Mouse (Mus musculus) MEL (cell line): ENCODE data around the gene Dlk2. TPM values are rescaled to one million over a fixed set of nuclear protein-coding genes. Genes with fewer than 3 reads are reported as not detected.
A peak's percentile ranks its signal among the peaks of the same experiment; 100 is the strongest.

ENCODE experiments used
- DNase-seq: peaks from one replicate; pipeline ENCODE4 v3.0.0; 2011; ENCODE audit warnings: low read depth, low spot score
- H3K27ac ChIP-seq: 2 replicates; pipeline ENCODE4 v1.5.1; 2012; ENCODE audit warnings: low read depth, mild to moderate bottlenecking, control low read depth, low read length, moderate library complexity; ENCODE audit not compliant: control insufficient read depth
- H3K27me3 ChIP-seq, 2 experiments: fragments of 150-350 bp in 1 of 2; sonication (generic) in 1 of 2; 2 replicates each; pipeline ENCODE4 v1.6.1; 2012; ENCODE audit warnings: low read length in 2 of 2, mild to moderate bottlenecking in 2 of 2, improper control_type of control experiment in 1 of 2, moderate library complexity in 1 of 2; ENCODE audit not compliant: insufficient read depth in 2 of 2, control insufficient read depth in 1 of 2
- H3K36me3 ChIP-seq, 2 experiments: 2 replicates each; pipeline ENCODE4 v1.6.1; 2012 to 2014; ENCODE audit warnings: low read length in 2 of 2, improper control_type of control experiment in 1 of 2, inconsistent platforms in 1 of 2, mild to moderate bottlenecking in 1 of 2; ENCODE audit not compliant: insufficient read depth in 2 of 2, control insufficient read depth in 1 of 2
- H3K4me1 ChIP-seq, 2 experiments: fragments of 150-350 bp in 1 of 2; sonication (generic) in 1 of 2; 2 replicates each; pipeline ENCODE4 v1.6.1; 2012; ENCODE audit warnings: low read length in 2 of 2, improper control_type of control experiment in 1 of 2, mild to moderate bottlenecking in 1 of 2; ENCODE audit not compliant: insufficient read depth in 2 of 2, control insufficient read depth in 1 of 2
- H3K4me3 ChIP-seq, 2 experiments: fragments of 150-350 bp in 1 of 2; sonication (generic) in 1 of 2; 2 replicates each; pipeline ENCODE4 v1.5.1; 2012; ENCODE audit warnings: low read depth in 2 of 2, low read length in 2 of 2, mild to moderate bottlenecking in 2 of 2, moderate library complexity in 2 of 2, control low read depth in 1 of 2, improper control_type of control experiment in 1 of 2; ENCODE audit not compliant: control insufficient read depth in 1 of 2, insufficient read depth in 1 of 2
- H3K79me2 ChIP-seq: 2 replicates; pipeline ENCODE4 v1.6.1; 2012; ENCODE audit warnings: mild to moderate bottlenecking, low read length, moderate library complexity; ENCODE audit not compliant: control insufficient read depth, poor library complexity, insufficient read depth
- H3K9ac ChIP-seq: 2 replicates; pipeline ENCODE4 v1.6.1; 2012; ENCODE audit warnings: low read depth, mild to moderate bottlenecking, control low read depth, low read length, moderate library complexity; ENCODE audit not compliant: control insufficient read depth, poor library complexity, severe bottlenecking
- H3K9me3 ChIP-seq: fragments of 150-350 bp; sonication (generic); replicated peaks from 2 replicates; pipeline ENCODE4 v1.6.1; 2012; ENCODE audit warnings: mild to moderate bottlenecking, low read length, improper control_type of control experiment, moderate library complexity; ENCODE audit not compliant: insufficient read depth
- BHLHE40 ChIP-seq: IDR thresholded peaks from 2 replicates; pipeline ENCODE4 v1.6.1; 2012; ENCODE audit warnings: low read depth, mild to moderate bottlenecking, inconsistent platforms, low read length, improper control_type of control experiment, borderline replicate concordance
- CHD1 ChIP-seq: IDR thresholded peaks from 2 replicates; pipeline ENCODE4 v1.6.1; 2012; ENCODE audit warnings: low read depth, mild to moderate bottlenecking, inconsistent platforms, low read length, improper control_type of control experiment
- CHD2 ChIP-seq: IDR thresholded peaks from 2 replicates; pipeline ENCODE4 v1.6.1; 2011; ENCODE audit warnings: low read length, improper control_type of control experiment
- CTCF ChIP-seq, 3 experiments: IDR thresholded peaks in 2 of 3; conservative IDR thresholded peaks in 1 of 3; 2 replicates each; pipeline ENCODE4 v1.5.1; 2011 to 2012; ENCODE audit warnings: low read length in 3 of 3, low read depth in 2 of 3, mild to moderate bottlenecking in 2 of 3, improper control_type of control experiment in 1 of 3, inconsistent platforms in 1 of 3, mixed read lengths in 1 of 3, moderate library complexity in 1 of 3; ENCODE audit not compliant: control insufficient read depth in 1 of 3, insufficient read depth in 1 of 3, poor library complexity in 1 of 3, severe bottlenecking in 1 of 3
- ELF1 ChIP-seq: IDR thresholded peaks from 2 replicates; pipeline ENCODE4 v1.6.1; 2014; ENCODE audit warnings: low read depth, mild to moderate bottlenecking, inconsistent platforms, low read length, improper control_type of control experiment, moderate library complexity
- EP300 ChIP-seq, 2 experiments: IDR thresholded peaks; 2 replicates each; pipeline ENCODE4 v1.6.1; 2011; ENCODE audit warnings: improper control_type of control experiment in 2 of 2, low read length in 2 of 2, low read depth in 1 of 2, mild to moderate bottlenecking in 1 of 2
- GABPA ChIP-seq: IDR thresholded peaks from 2 replicates; pipeline ENCODE4 v1.6.1; 2012; ENCODE audit warnings: low read depth, mild to moderate bottlenecking, inconsistent platforms, low read length, improper control_type of control experiment, moderate library complexity
- GATA1 ChIP-seq: IDR thresholded peaks from 2 replicates; pipeline ENCODE4 v1.6.1; 2011; ENCODE audit warnings: low read depth, low read length, improper control_type of control experiment
- HCFC1 ChIP-seq: IDR thresholded peaks from 2 replicates; pipeline ENCODE4 v1.6.1; 2012; ENCODE audit warnings: low read depth, mild to moderate bottlenecking, inconsistent platforms, low read length, improper control_type of control experiment, moderate library complexity
- JUND ChIP-seq: IDR thresholded peaks from 2 replicates; pipeline ENCODE4 v1.6.1; 2011; ENCODE audit warnings: low read depth, mild to moderate bottlenecking, improper control_type of control experiment, low read length
- KAT2A ChIP-seq: conservative IDR thresholded peaks from 2 replicates; pipeline ENCODE4 v1.6.1; 2012; ENCODE audit warnings: low read depth, low read length, improper control_type of control experiment, inconsistent platforms
- MAZ ChIP-seq: IDR thresholded peaks from 2 replicates; pipeline ENCODE4 v1.6.1; 2012; ENCODE audit warnings: low read depth, mild to moderate bottlenecking, inconsistent platforms, low read length, improper control_type of control experiment
- MEF2A ChIP-seq: IDR thresholded peaks from 2 replicates; pipeline ENCODE4 v1.6.1; 2014; ENCODE audit warnings: low read depth, mild to moderate bottlenecking, inconsistent platforms, low read length, improper control_type of control experiment; ENCODE audit not compliant: poor library complexity, insufficient replicate concordance, severe bottlenecking; ENCODE audit errors: extremely low read depth
- MXI1 ChIP-seq: IDR thresholded peaks from 2 replicates; pipeline ENCODE4 v1.6.1; 2011; ENCODE audit warnings: mild to moderate bottlenecking, low read depth, low read length, improper control_type of control experiment
- MYB ChIP-seq: IDR thresholded peaks from 2 replicates; pipeline ENCODE4 v1.6.1; 2011; ENCODE audit warnings: mild to moderate bottlenecking, low read depth, low read length, improper control_type of control experiment
- MYC ChIP-seq: IDR thresholded peaks from 2 replicates; pipeline ENCODE4 v1.6.1; 2011; ENCODE audit warnings: low read depth, mild to moderate bottlenecking, low read length, improper control_type of control experiment, moderate library complexity
- NRF1 ChIP-seq: IDR thresholded peaks from 2 replicates; pipeline ENCODE4 v1.6.1; 2014; ENCODE audit warnings: low read depth, mild to moderate bottlenecking, inconsistent platforms, low read length, improper control_type of control experiment, moderate library complexity; ENCODE audit not compliant: poor library complexity, insufficient read depth, severe bottlenecking
- POLR2A ChIP-seq, 2 experiments: IDR thresholded peaks; 2 replicates each; pipeline ENCODE4 v1.6.1; 2011 to 2012; ENCODE audit warnings: low read length in 2 of 2, mild to moderate bottlenecking in 2 of 2, control low read depth in 1 of 2, improper control_type of control experiment in 1 of 2, low read depth in 1 of 2, moderate library complexity in 1 of 2; ENCODE audit not compliant: control insufficient read depth in 1 of 2, insufficient read depth in 1 of 2, poor library complexity in 1 of 2
- POLR2AphosphoS2 ChIP-seq: IDR thresholded peaks from 2 replicates; pipeline ENCODE4 v1.6.1; 2011; ENCODE audit warnings: low read length, improper control_type of control experiment
- RAD21 ChIP-seq: IDR thresholded peaks from 2 replicates; pipeline ENCODE4 v1.6.1; 2011; ENCODE audit warnings: mild to moderate bottlenecking, low read depth, low read length, improper control_type of control experiment
- RCOR1 ChIP-seq: IDR thresholded peaks from 2 replicates; pipeline ENCODE4 v1.6.1; 2012; ENCODE audit warnings: low read depth, mild to moderate bottlenecking, inconsistent platforms, low read length, improper control_type of control experiment
- SIN3A ChIP-seq: IDR thresholded peaks from 2 replicates; pipeline ENCODE4 v1.6.1; 2012; ENCODE audit warnings: low read length, improper control_type of control experiment, inconsistent platforms
- SMC3 ChIP-seq: IDR thresholded peaks from 2 replicates; pipeline ENCODE4 v1.6.1; 2011; ENCODE audit warnings: low read depth, low read length, improper control_type of control experiment
- TAL1 ChIP-seq: IDR thresholded peaks from 2 replicates; pipeline ENCODE4 v1.6.1; 2012; ENCODE audit warnings: mild to moderate bottlenecking, inconsistent platforms, low read length, moderate library complexity, mixed read lengths
- TBP ChIP-seq: IDR thresholded peaks from 2 replicates; pipeline ENCODE4 v1.8.0; 2011; ENCODE audit warnings: low read depth, low read length, improper control_type of control experiment
- TCF12 ChIP-seq: IDR thresholded peaks from 2 replicates; pipeline ENCODE4 v1.6.1; 2014; ENCODE audit warnings: low read depth, mild to moderate bottlenecking, inconsistent platforms, low read length, improper control_type of control experiment, moderate library complexity
- UBTF ChIP-seq: IDR thresholded peaks from 2 replicates; pipeline ENCODE4 v1.6.1; 2012; ENCODE audit warnings: low read depth, mild to moderate bottlenecking, inconsistent platforms, low read length, improper control_type of control experiment, moderate library complexity, borderline replicate concordance; ENCODE audit not compliant: insufficient read depth
- USF2 ChIP-seq, 2 experiments: IDR thresholded peaks; 2 replicates each; pipeline ENCODE4 v1.6.1; 2011 to 2012; ENCODE audit warnings: improper control_type of control experiment in 2 of 2, low read length in 2 of 2, borderline replicate concordance in 1 of 2, inconsistent platforms in 1 of 2, low read depth in 1 of 2, mild to moderate bottlenecking in 1 of 2; ENCODE audit not compliant: insufficient read depth in 1 of 2
- ZC3H11A ChIP-seq: IDR thresholded peaks from 2 replicates; pipeline ENCODE4 v1.6.1; 2012; ENCODE audit warnings: low read depth, mild to moderate bottlenecking, inconsistent platforms, low read length, improper control_type of control experiment
- ZKSCAN1 ChIP-seq: IDR thresholded peaks from 2 replicates; pipeline ENCODE4 v1.6.1; 2012; ENCODE audit warnings: low read depth, mild to moderate bottlenecking, inconsistent platforms, low read length, improper control_type of control experiment, moderate library complexity
- ZNF384 ChIP-seq: IDR thresholded peaks from 2 replicates; pipeline ENCODE4 v1.6.1; 2012; ENCODE audit warnings: low read depth, mild to moderate bottlenecking, inconsistent platforms, low read length, improper control_type of control experiment
- polyA plus RNA-seq, 2 experiments: library from polyadenylated mRNA; stranded (reverse) in 1 of 2; unstranded in 1 of 2; fragments of >175 nt in 1 of 2; fragments of >200 nt in 1 of 2; gene quantifications; 2 replicates each; pipeline versions ENCODE4 v1.2.1 to v1.2.4; 2012; ENCODE audit warnings: low replicate concordance in 2 of 2, low read depth in 1 of 2; ENCODE audit not compliant: insufficient read length in 2 of 2, insufficient read depth in 1 of 2, missing spikeins in 1 of 2
- total RNA-seq: library from RNA; depleted of rRNA; stranded (reverse); fragments of 300-350 nt; gene quantifications from 2 replicates; pipeline ENCODE4 v1.2.3, GENCODE M21; 2012

Gene Dlk2
- total and polyA plus RNA-seq, 3 experiments = 0.07 TPM; not detected in 2

DNA sequence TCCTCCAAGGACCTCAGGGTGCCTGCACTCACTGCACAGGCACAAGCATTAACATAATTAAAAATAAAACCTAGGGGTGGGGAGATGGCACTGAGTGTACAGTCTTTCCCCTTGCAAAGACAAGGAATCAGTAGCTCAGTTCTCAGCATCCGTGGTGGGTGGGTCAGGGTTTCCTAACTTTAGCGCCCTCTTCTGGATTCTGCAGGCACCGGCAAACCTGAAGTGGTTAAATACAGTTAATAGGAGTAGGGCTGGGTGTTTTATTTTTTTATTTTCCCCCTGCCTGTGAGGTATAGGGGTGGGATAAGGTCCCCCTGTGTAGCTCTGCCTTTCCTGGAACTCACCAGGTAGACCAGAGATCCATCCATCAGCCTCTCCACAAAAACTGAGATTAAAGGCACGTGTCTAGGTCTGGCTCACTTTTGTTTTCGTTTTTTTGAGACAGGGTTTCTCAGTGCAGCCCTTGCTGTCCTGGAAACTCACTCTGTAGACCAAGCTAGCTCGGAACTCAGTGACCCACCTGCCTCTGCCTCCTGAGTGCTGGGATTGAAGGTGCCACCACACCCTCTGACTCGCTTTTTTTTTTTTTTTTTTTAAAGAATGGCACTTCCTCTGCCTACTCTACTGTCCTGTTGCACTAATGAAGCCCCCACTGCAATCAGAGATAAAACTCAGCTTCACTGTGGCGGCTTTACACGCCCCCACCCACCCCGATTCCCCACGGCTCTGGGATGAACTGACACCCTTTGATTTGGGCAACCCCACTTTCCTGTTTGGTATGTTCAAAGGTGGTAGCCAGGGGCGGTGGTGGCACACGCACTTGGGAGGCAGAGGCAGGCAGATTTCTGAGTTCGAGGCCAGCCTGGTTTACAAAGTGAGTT, 44.4 kb upstream of the Dlk2 start:
- TF ChIP-seq HCFC1 (0 out of 2 replicates have a peak, but pooled peaks have one; percentile 32), ZC3H11A (peak; percentile 35), RAD21 (peak; percentile 35), TAL1 (no peak), MEF2A (no peak), CHD2 (no peak), ZNF384 (peak; percentile 84), GABPA (no peak), TBP (no peak), EP300 (IDR thresholded peaks at IDR 0.05; ENCODE audit: low read depth in 1 of 2, low read length in 2 of 2) (no peak), USF2 (IDR thresholded peaks at IDR 0.05; ENCODE audit: borderline replicate concordance in 1 of 2, insufficient read depth in 1 of 2, low read depth in 1 of 2, low read length in 2 of 2) (no peak), KAT2A (no peak), MXI1 (peak; percentile 69; the same call in 1 of the 2 replicates), POLR2AphosphoS2 (no peak), BHLHE40 (no peak), CTCF (IDR thresholded peaks at IDR 0.05 in 2 of 3, conservative IDR thresholded peaks at IDR 0.05 in 1 of 3; ENCODE audit: control insufficient read depth in 1 of 3, insufficient read depth in 1 of 3, low read depth in 2 of 3, low read length in 3 of 3, poor library complexity in 1 of 3, severe bottlenecking in 1 of 3) (peak; percentile 71 to 74 (median 72)), UBTF (no peak), SIN3A (peak; percentile 63), CHD1 (no peak), NRF1 (no peak), MYC (0 out of 2 replicates have a peak, but pooled peaks have one; percentile 12), MAZ (no peak), GATA1 (no peak), ZKSCAN1 (0 out of 2 replicates have a peak, but pooled peaks have one; percentile 11), MYB (no peak), JUND (no peak), TCF12 (no peak), RCOR1 (no peak), POLR2A (IDR thresholded peaks at IDR 0.05; ENCODE audit: control insufficient read depth in 1 of 2, insufficient read depth in 1 of 2, low read depth in 1 of 2, low read length in 2 of 2, poor library complexity in 1 of 2) (peak in 1 of 2 experiments; percentile 53; a peak in 2 of 4 replicates), ELF1 (no peak), SMC3 (peak; percentile 53)
- TF ChIP-seq, all 39 proteins: peak for 11
- Histone ChIP-seq H3K9ac (peak overlapping the region; percentile 55), H3K4me1 (peaks cover 0 to 15% of the 10 kb centered on the region in 2 experiments; a peak in 2 of 4 replicates)

More for the DNA sequence above, 44.4 kb upstream of the Dlk2 start:
- Histone ChIP-seq H3K27ac (peak overlapping the region; percentile 8; the same call in 1 of the 2 replicates), H3K36me3 (peaks cover 0 to 4% of the 10 kb centered on the region in 2 experiments; a peak in 2 of 4 replicates), H3K4me3 (peak overlapping the region; percentile 64 to 66), H3K9me3 (no peaks in the 10 kb centered on the region), H3K79me2 (peaks cover 13% of the 10 kb centered on the region), H3K27me3 (no peaks in the 10 kb centered on the region)
- peak; percentile 84 for DNase-seq
